Mouse (Mus musculus): ENCODE measurements at regions not wholly inside any gene's neighbourhood (a gene's known extent, or its start where the extent isn't known, plus 50 kb on each side); places are given as distances from the start of the nearest gene placed in this dataset.

- TF ChIP-seq GATA1 (IDR thresholded peaks at IDR 0.05; ENCODE audit: borderline replicate concordance, low read length): no peak
- no peak for TF ChIP-seq FLI1 (IDR thresholded peaks at IDR 0.05; ENCODE audit: low read length)
These were observed 117.0 kb upstream of the Dlg1 start for GRCm38 (mm10) chr16:31546062-31546827.
